15 mouse cellular contexts compared by ENCODE assay signal in the genomic region with DNA sequence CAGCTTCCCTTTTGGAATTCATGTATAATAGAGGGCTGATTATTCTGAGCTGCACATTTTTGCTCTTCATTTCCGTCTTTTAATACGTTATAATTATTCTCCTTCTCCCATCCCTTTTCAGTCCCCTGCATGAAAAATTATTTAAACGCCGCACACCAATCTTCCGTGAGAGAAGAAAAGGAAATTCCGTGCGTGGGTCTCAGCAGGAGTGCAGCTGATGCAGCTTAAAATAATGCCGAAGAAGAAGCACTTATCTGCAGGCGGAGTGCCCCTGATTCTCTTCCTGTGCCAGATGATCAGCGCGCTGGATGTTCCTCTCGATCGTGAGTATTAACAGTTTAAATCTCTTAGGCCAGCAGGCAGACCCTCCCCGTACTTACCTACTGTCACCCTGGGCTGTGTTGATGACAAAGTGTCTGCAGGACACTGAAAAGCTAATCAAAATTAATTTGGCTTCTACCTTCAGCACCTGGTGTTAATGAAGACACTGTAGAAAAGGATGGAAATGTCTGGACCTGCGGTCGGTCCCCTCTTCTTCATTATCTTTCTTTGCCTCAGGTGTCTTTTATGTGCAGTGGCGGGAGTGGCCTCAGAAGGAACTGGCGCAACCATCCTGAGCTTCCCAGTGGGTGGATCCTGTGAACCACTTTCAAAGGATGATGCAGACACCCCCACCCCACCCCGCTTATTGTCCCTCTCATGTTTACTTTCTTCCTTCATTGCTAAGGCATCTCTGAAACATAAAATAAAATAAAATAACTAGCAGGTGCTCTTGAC.
A peak's percentile ranks its signal among the peaks of the same experiment; 100 is the strongest.
DNase-seq lines count a peak whose midpoint lies in the region; ATAC-seq and TF ChIP-seq lines count a peak whose summit lies in the region.
"Had no signal": no experiment of that assay in that cellular context is flagged by ENCODE, and none has a peak within 500 bp of the region (broad histone marks: within the 10 kb centered on the region; RNA-seq: fewer than 3 reads in every experiment).

No protein-coding gene starts in this region.

- H3K9ac ChIP-seq in forebrain, postnatal 0 days = no peak overlapping the region
- H3K9ac ChIP-seq in hindbrain, postnatal 0 days (replicated peaks; ENCODE audit: low read length) = no peak overlapping the region
- H3K9ac ChIP-seq: embryonic facial prominence, embryonic 13.5 days; lung, embryonic 15.5 days had no signal

- no peaks in the 10 kb centered on the region for H3K9me3 ChIP-seq in forebrain, postnatal 0 days (ENCODE audit: low read length)
- no peaks in the 10 kb centered on the region for H3K9me3 ChIP-seq in hindbrain, postnatal 0 days (ENCODE audit: low read length)
- H3K9me3 ChIP-seq: embryonic facial prominence, embryonic 13.5 days; lung, embryonic 15.5 days had no signal

- peak overlapping the region; percentile 27 for H3K4me2 ChIP-seq in forebrain, postnatal 0 days (ENCODE audit: low read depth)
- H3K4me2 ChIP-seq in hindbrain, postnatal 0 days (ENCODE audit: low read depth, low read length) = peak overlapping the region; percentile 24
- H3K4me2 ChIP-seq: embryonic facial prominence, embryonic 13.5 days; heart, embryonic 11.5 days; lung, embryonic 15.5 days had no signal

- H3K4me1 ChIP-seq in forebrain, postnatal 0 days (ENCODE audit: insufficient read depth) = no peaks in the 10 kb centered on the region
- H3K4me1 ChIP-seq in hindbrain, postnatal 0 days (ENCODE audit: insufficient read depth, low read length) = no peaks in the 10 kb centered on the region; the same call in 1 of the 2 replicates
- peaks cover 6% of the 10 kb centered on the region; the same call in 1 of the 2 replicates for H3K4me1 ChIP-seq in olfactory bulb, adult 2 months (ENCODE audit: control insufficient read depth, insufficient read depth, low read length)
- H3K4me1 ChIP-seq: embryonic facial prominence, embryonic 13.5 days; lung, embryonic 15.5 days had no signal

- WGBS in forebrain, postnatal 0 days = 59% methylated on average over 19 of the region's 19 CpGs
- WGBS in hindbrain, postnatal 0 days = 43% methylated on average over 19 of the region's 19 CpGs
- 35% methylated on average over 19 of the region's 19 CpGs for WGBS in olfactory bulb, adult 2 months

- H3K4me3 ChIP-seq in forebrain, postnatal 0 days (ENCODE audit: low read depth, low read length) = no peak overlapping the region
- H3K4me3 ChIP-seq in hindbrain, postnatal 0 days (ENCODE audit: low read length) = no peak overlapping the region
- peak overlapping the region; percentile 23 for H3K4me3 ChIP-seq in olfactory bulb, adult 2 months (ENCODE audit: insufficient read depth, low read depth, low read length)
- H3K4me3 ChIP-seq: embryonic facial prominence, embryonic 13.5 days; lung, embryonic 15.5 days had no signal

- H3K27ac ChIP-seq in forebrain, postnatal 0 days (ENCODE audit: low read depth, low read length) = no peak overlapping the region
- H3K27ac ChIP-seq in hindbrain, postnatal 0 days = peak overlapping the region; percentile 26; the same call in 1 of the 2 replicates
- peak overlapping the region; percentile 84 for H3K27ac ChIP-seq in olfactory bulb, adult 2 months (ENCODE audit: insufficient read depth, low read depth, low read length)
- H3K27ac ChIP-seq: embryonic facial prominence, embryonic 13.5 days; lung, embryonic 15.5 days had no signal

- ATAC-seq in forebrain, postnatal 0 days = peak; percentile 36; the same call in 1 of the 2 replicates
- peak; percentile 57 for ATAC-seq in hindbrain, postnatal 0 days

- no peaks in the 10 kb centered on the region for H3K27me3 ChIP-seq in forebrain, postnatal 0 days (ENCODE audit: insufficient read depth, low read length)
- H3K27me3 ChIP-seq in hindbrain, postnatal 0 days (ENCODE audit: insufficient read depth, low read length) = no peaks in the 10 kb centered on the region
- H3K27me3 ChIP-seq: lung, embryonic 15.5 days had no signal

- TF ChIP-seq CTCF in forebrain, postnatal 0 days (IDR thresholded peaks at IDR 0.05; ENCODE audit: low read depth) = no peak
- TF ChIP-seq CTCF in hindbrain, postnatal 0 days (IDR thresholded peaks at IDR 0.05; ENCODE audit: low read depth) = no peak
- TF ChIP-seq CTCF in olfactory bulb, adult 2 months (IDR thresholded peaks at IDR 0.05; ENCODE audit: insufficient read depth, low read depth, low read length) = no peak

- intact Hi-C loops in left cerebral cortex, postnatal 25 days (cut with DNase I) = no loop called here

- peak; percentile 29 to 43 for DNase-seq in left cerebral cortex, postnatal 25 days (ENCODE audit: low spot score in 2 of 2)
- no peak for DNase-seq in left cerebral cortex, adult 18-20 months (ENCODE audit: low spot score in 2 of 2)
- DNase-seq in forebrain, postnatal 0 days = no peak
- no peak for DNase-seq in hindbrain, postnatal 0 days (ENCODE audit: low spot score)
- DNase-seq in retina, postnatal 1 day = no peak
- no peak for DNase-seq in MN1 (ENCODE audit: low spot score)
- DNase-seq: cerebellum, postnatal 36 days; gastrocnemius, postnatal 36 days; heart, postnatal 4 days; kidney, adult 2 months; thymus, adult 18-20 months had no signal

- H3K36me3 ChIP-seq in forebrain, postnatal 0 days (ENCODE audit: insufficient read depth) = peaks cover under 1% of the 10 kb centered on the region; the same call in 1 of the 2 replicates
- no peaks in the 10 kb centered on the region for H3K36me3 ChIP-seq in hindbrain, postnatal 0 days (ENCODE audit: insufficient read depth, low read length)
- H3K36me3 ChIP-seq: embryonic facial prominence, embryonic 13.5 days; lung, embryonic 15.5 days had no signal

- TF ChIP-seq POLR2A in olfactory bulb, adult 2 months (IDR thresholded peaks at IDR 0.05; ENCODE audit: insufficient read depth, low read depth, low read length) = no peak

Comparison
In these comparisons a context has a peak if more than half of its experiments do, and no peak if none do; other contexts are left out.
1. DNase-seq: peak in left cerebral cortex, postnatal 25 days (2 of 2); none in left cerebral cortex, adult 18-20 months (0 of 2), forebrain, postnatal 0 days (single experiment), hindbrain, postnatal 0 days (single experiment), retina, postnatal 1 day (single experiment) and MN1 (single experiment).